Mouse (Mus musculus) A20 (cell line): ENCODE data around the gene Neurog2.

Experiments
- DNase-seq: peaks from one replicate; pipeline ENCODE4 v3.0.0-alpha.2; 2011; ENCODE audit warnings: low read depth, low spot score

Neurog2 gene

GRCm38 (mm10) chr3:127633080-127634032 is at the start of gene Neurog2:
Gene Neurog2 (plus strand): TSS chr3:127633135.
- DNase-seq = peak; percentile 57

GRCm38 (mm10) chr3:127597136-127597535 is 35.8 kb upstream of the Neurog2 start:
- no peak for DNase-seq

- peak; percentile 34 for DNase-seq
These were observed 24.8 kb upstream of the Neurog2 start for GRCm38 (mm10) chr3:127608109-127608508.

GRCm38 (mm10) chr3:127625296-127625695 is 7.6 kb upstream of the Neurog2 start:
- DNase-seq = peak; percentile 77

GRCm38 (mm10) chr3:127625701-127626399 is 7.1 kb upstream of the Neurog2 start:
- DNase-seq = peak; percentile 67

- DNase-seq = no peak
These were observed 6.4 kb upstream of the Neurog2 start for GRCm38 (mm10) chr3:127626524-127626923.

GRCm38 (mm10) chr3:127627151-127627955 is 5.6 kb upstream of the Neurog2 start:
- DNase-seq = no peak

- no peak for DNase-seq
These were observed 5.0 kb upstream of the Neurog2 start for GRCm38 (mm10) chr3:127627956-127628310.

- no peak for DNase-seq
These were observed 4.4 kb upstream of the Neurog2 start for GRCm38 (mm10) chr3:127628311-127629184.

GRCm38 (mm10) chr3:127630190-127630589 is 2.7 kb upstream of the Neurog2 start:
- no peak for DNase-seq

- no peak for DNase-seq
These were observed 2.1 kb upstream of the Neurog2 start for GRCm38 (mm10) chr3:127630735-127631372.

GRCm38 (mm10) chr3:127631582-127631981 is 1.4 kb upstream of the Neurog2 start:
- DNase-seq = no peak

GRCm38 (mm10) chr3:127632531-127632930 is 404 bp upstream of the Neurog2 start:
- peak; percentile 71 for DNase-seq

GRCm38 (mm10) chr3:127634101-127634983 is 1.4 kb downstream of the Neurog2 start:
- peak; percentile 77 for DNase-seq

GRCm38 (mm10) chr3:127634984-127635349 is 2.0 kb downstream of the Neurog2 start:
- DNase-seq = no peak

- DNase-seq = no peak
These were observed 7.2 kb downstream of the Neurog2 start for GRCm38 (mm10) chr3:127639875-127640761.

GRCm38 (mm10) chr3:127640762-127641700 is 8.1 kb downstream of the Neurog2 start:
- no peak for DNase-seq
